Mouse (Mus musculus): ENCODE results near the gene Dlg2. TPM values are rescaled to one million over a fixed set of nuclear protein-coding genes. Genes with fewer than 3 reads are reported as not detected.

The Dlg2 gene
- polyA plus RNA-seq, 1 experiment from 2014 or later = 6.9 TPM

- H3K4me3 ChIP-seq = no peak overlapping the region
- 92% methylated on average over 3 of the region's 3 CpGs for WGBS
Observed at GRCm38 (mm10) chr7:92423017-92423416, 1946.5 kb downstream of the Dlg2 start.

GRCm38 (mm10) chr7:92424703-92425102, 1948.2 kb downstream of the Dlg2 start:
- H3K4me1 ChIP-seq = no peaks in the 10 kb centered on the region
- H3K27ac ChIP-seq = no peak overlapping the region
- no peak overlapping the region for H3K4me3 ChIP-seq
- H3K36me3 ChIP-seq = no peaks in the 10 kb centered on the region
- no peaks in the 10 kb centered on the region for H3K9me3 ChIP-seq (replicated peaks)
- ATAC-seq (ENCODE audit: low FRiP score) = no peak
- H3K27me3 ChIP-seq = no peaks in the 10 kb centered on the region
- WGBS = 92% methylated on average over 3 of the region's 3 CpGs
- H3K4me2 ChIP-seq (replicated peaks) = no peak overlapping the region
- H3K9ac ChIP-seq = no peak overlapping the region

More at GRCm38 (mm10) chr7:92423017-92423416, 1946.5 kb downstream of the Dlg2 start:
- Histone ChIP-seq H3K9me3 (replicated peaks) (no peaks in the 10 kb centered on the region), H3K4me2 (replicated peaks) (no peak overlapping the region), H3K9ac (no peak overlapping the region), H3K27me3 (no peaks in the 10 kb centered on the region), H3K4me1 (no peaks in the 10 kb centered on the region), H3K27ac (no peak overlapping the region), H3K36me3 (no peaks in the 10 kb centered on the region)
- no peak for ATAC-seq (ENCODE audit: low FRiP score)

- Histone ChIP-seq H3K27me3 (no peaks in the 10 kb centered on the region), H3K4me1 (no peaks in the 10 kb centered on the region), H3K27ac (no peak overlapping the region), H3K9me3 (replicated peaks) (no peaks in the 10 kb centered on the region), H3K4me2 (replicated peaks) (no peak overlapping the region), H3K36me3 (no peaks in the 10 kb centered on the region), H3K4me3 (no peak overlapping the region), H3K9ac (no peak overlapping the region)
- no peak for ATAC-seq (ENCODE audit: low FRiP score)
- 74% methylated on average over 4 of the region's 4 CpGs for WGBS
Observed at GRCm38 (mm10) chr7:92427280-92427679, 1950.8 kb downstream of the Dlg2 start.

GRCm38 (mm10) chr7:92428629-92429028, 1952.2 kb downstream of the Dlg2 start:
- H3K9ac ChIP-seq = no peak overlapping the region
- H3K4me1 ChIP-seq = no peaks in the 10 kb centered on the region
- WGBS = 78% methylated on average over 5 of the region's 5 CpGs
- ATAC-seq (ENCODE audit: low FRiP score) = no peak
- H3K4me3 ChIP-seq = no peak overlapping the region
- H3K4me2 ChIP-seq (replicated peaks) = no peak overlapping the region
- no peaks in the 10 kb centered on the region for H3K27me3 ChIP-seq
- H3K27ac ChIP-seq = no peak overlapping the region
- H3K9me3 ChIP-seq (replicated peaks) = no peaks in the 10 kb centered on the region
- H3K36me3 ChIP-seq = no peaks in the 10 kb centered on the region

GRCm38 (mm10) chr7:92430254-92430653, 1953.8 kb downstream of the Dlg2 start:
- 80% methylated on average over 2 of the region's 2 CpGs for WGBS
- H3K27ac ChIP-seq = no peak overlapping the region
- ATAC-seq (ENCODE audit: low FRiP score) = no peak
- no peak overlapping the region for H3K4me2 ChIP-seq (replicated peaks)
- H3K36me3 ChIP-seq = no peaks in the 10 kb centered on the region
- H3K4me1 ChIP-seq = no peaks in the 10 kb centered on the region
- H3K27me3 ChIP-seq = no peaks in the 10 kb centered on the region
- no peak overlapping the region for H3K4me3 ChIP-seq
- H3K9me3 ChIP-seq (replicated peaks) = no peaks in the 10 kb centered on the region
- no peak overlapping the region for H3K9ac ChIP-seq

- H3K4me2 ChIP-seq (replicated peaks) = no peak overlapping the region
- ATAC-seq (ENCODE audit: low FRiP score) = no peak
- H3K36me3 ChIP-seq = no peaks in the 10 kb centered on the region
- no peak overlapping the region for H3K27ac ChIP-seq
- no peak overlapping the region for H3K9ac ChIP-seq
- 86% methylated on average over 2 of the region's 2 CpGs for WGBS
- H3K4me1 ChIP-seq = no peaks in the 10 kb centered on the region
- H3K9me3 ChIP-seq (replicated peaks) = no peaks in the 10 kb centered on the region
- H3K4me3 ChIP-seq = no peak overlapping the region
- H3K27me3 ChIP-seq = no peaks in the 10 kb centered on the region
Observed at GRCm38 (mm10) chr7:92437168-92437567, 1960.7 kb downstream of the Dlg2 start.

GRCm38 (mm10) chr7:92439503-92440487, 1963.3 kb downstream of the Dlg2 start:
- Histone ChIP-seq H3K27ac (no peak overlapping the region), H3K9ac (no peak overlapping the region), H3K27me3 (no peaks in the 10 kb centered on the region), H3K9me3 (replicated peaks) (no peaks in the 10 kb centered on the region), H3K4me3 (no peak overlapping the region), H3K4me1 (no peaks in the 10 kb centered on the region), H3K36me3 (no peaks in the 10 kb centered on the region), H3K4me2 (replicated peaks) (no peak overlapping the region)
- ATAC-seq (ENCODE audit: low FRiP score) = no peak
- WGBS = 81% methylated on average over 8 of the region's 8 CpGs

GRCm38 (mm10) chr7:92441611-92442010, 1965.1 kb downstream of the Dlg2 start:
- H3K27me3 ChIP-seq = no peaks in the 10 kb centered on the region
- no peak overlapping the region for H3K4me3 ChIP-seq
- no peak for ATAC-seq (ENCODE audit: low FRiP score)
- no peak overlapping the region for H3K4me2 ChIP-seq (replicated peaks)
- H3K36me3 ChIP-seq = no peaks in the 10 kb centered on the region
- no peak overlapping the region for H3K9ac ChIP-seq
- H3K4me1 ChIP-seq = no peaks in the 10 kb centered on the region
- no peaks in the 10 kb centered on the region for H3K9me3 ChIP-seq (replicated peaks)
- H3K27ac ChIP-seq = no peak overlapping the region

GRCm38 (mm10) chr7:92442082-92442481, 1965.6 kb downstream of the Dlg2 start:
- Histone ChIP-seq H3K27me3 (no peaks in the 10 kb centered on the region), H3K9ac (no peak overlapping the region), H3K4me1 (no peaks in the 10 kb centered on the region), H3K27ac (no peak overlapping the region), H3K4me3 (no peak overlapping the region), H3K4me2 (replicated peaks) (no peak overlapping the region), H3K9me3 (replicated peaks) (no peaks in the 10 kb centered on the region), H3K36me3 (no peaks in the 10 kb centered on the region)
- no peak for ATAC-seq (ENCODE audit: low FRiP score)
- 86% methylated on average over 4 of the region's 4 CpGs for WGBS

GRCm38 (mm10) chr7:92447938-92448337, 1971.5 kb downstream of the Dlg2 start:
- Histone ChIP-seq H3K27me3 (no peaks in the 10 kb centered on the region), H3K27ac (no peak overlapping the region), H3K4me1 (no peaks in the 10 kb centered on the region), H3K36me3 (no peaks in the 10 kb centered on the region), H3K9ac (no peak overlapping the region), H3K4me2 (replicated peaks) (no peak overlapping the region), H3K9me3 (replicated peaks) (no peaks in the 10 kb centered on the region), H3K4me3 (no peak overlapping the region)
- WGBS = 81% methylated on average over 6 of the region's 6 CpGs
- ATAC-seq (ENCODE audit: low FRiP score) = no peak

- Histone ChIP-seq H3K9ac (no peak overlapping the region), H3K27me3 (no peaks in the 10 kb centered on the region), H3K4me1 (no peaks in the 10 kb centered on the region), H3K27ac (no peak overlapping the region), H3K4me3 (no peak overlapping the region), H3K9me3 (replicated peaks) (no peaks in the 10 kb centered on the region), H3K36me3 (no peaks in the 10 kb centered on the region), H3K4me2 (replicated peaks) (no peak overlapping the region)
- 81% methylated on average over 7 of the region's 7 CpGs for WGBS
- no peak for ATAC-seq (ENCODE audit: low FRiP score)
Observed at GRCm38 (mm10) chr7:92448782-92449575, 1972.5 kb downstream of the Dlg2 start.

- ATAC-seq (ENCODE audit: low FRiP score) = no peak
- WGBS = 81% methylated on average over 2 of the region's 2 CpGs
- no peaks in the 10 kb centered on the region for H3K9me3 ChIP-seq (replicated peaks)
- no peaks in the 10 kb centered on the region for H3K27me3 ChIP-seq
- no peaks in the 10 kb centered on the region for H3K4me1 ChIP-seq
- no peak overlapping the region; the same call in 1 of the 2 replicates for H3K27ac ChIP-seq
- H3K4me2 ChIP-seq (replicated peaks) = no peak overlapping the region
- no peak overlapping the region for H3K9ac ChIP-seq
- no peaks in the 10 kb centered on the region for H3K36me3 ChIP-seq
- H3K4me3 ChIP-seq = no peak overlapping the region
Observed at GRCm38 (mm10) chr7:92454176-92454575, 1977.7 kb downstream of the Dlg2 start.
